Mouse (Mus musculus) G1E (cell line): ENCODE results near the gene Ppp4r1.

Experiments used
- CTCF ChIP-seq: IDR thresholded peaks from 2 replicates; pipeline ENCODE4 v1.5.1; 2012; ENCODE audit warnings: low read depth, low read length, inconsistent platforms, mixed read lengths
- GATA1 ChIP-seq: IDR thresholded peaks from 2 replicates; pipeline ENCODE4 v1.6.1; 2012; ENCODE audit warnings: borderline replicate concordance, low read length, inconsistent platforms, mixed read lengths

DNA sequence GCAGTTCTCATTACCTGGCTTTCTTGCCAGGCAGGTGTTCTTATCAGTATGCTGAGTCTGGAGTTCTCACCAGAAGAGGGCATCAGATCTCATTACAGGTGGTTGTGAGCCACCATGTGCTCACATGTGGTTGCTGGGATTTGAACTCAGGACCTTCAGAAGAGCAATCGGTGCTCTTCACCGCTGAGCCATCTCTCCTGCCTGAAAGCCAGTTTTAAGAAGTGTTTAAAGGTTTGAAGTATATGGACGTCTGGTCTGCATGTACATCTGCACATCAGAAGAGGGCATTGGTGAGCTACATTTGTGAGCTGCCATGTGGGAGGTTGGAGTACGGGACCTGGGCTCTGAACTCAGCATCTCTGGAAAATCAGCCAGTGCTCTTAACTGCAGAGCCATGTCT lies 8.8 kb upstream of the Ppp4r1 start:
- no peak for TF ChIP-seq GATA1
- TF ChIP-seq CTCF: no peak
